Mouse (Mus musculus): Measurements from ENCODE around the gene Nrde2. TPM values are rescaled to one million over a fixed set of nuclear protein-coding genes. Genes with fewer than 3 reads are reported as not detected.

Nrde2 gene
- 10 to 100 TPM in 1 of 2 experiments, 1 to 10 TPM in 1; 10.0 to 12.7 TPM for total RNA-seq (2021)

DNA sequence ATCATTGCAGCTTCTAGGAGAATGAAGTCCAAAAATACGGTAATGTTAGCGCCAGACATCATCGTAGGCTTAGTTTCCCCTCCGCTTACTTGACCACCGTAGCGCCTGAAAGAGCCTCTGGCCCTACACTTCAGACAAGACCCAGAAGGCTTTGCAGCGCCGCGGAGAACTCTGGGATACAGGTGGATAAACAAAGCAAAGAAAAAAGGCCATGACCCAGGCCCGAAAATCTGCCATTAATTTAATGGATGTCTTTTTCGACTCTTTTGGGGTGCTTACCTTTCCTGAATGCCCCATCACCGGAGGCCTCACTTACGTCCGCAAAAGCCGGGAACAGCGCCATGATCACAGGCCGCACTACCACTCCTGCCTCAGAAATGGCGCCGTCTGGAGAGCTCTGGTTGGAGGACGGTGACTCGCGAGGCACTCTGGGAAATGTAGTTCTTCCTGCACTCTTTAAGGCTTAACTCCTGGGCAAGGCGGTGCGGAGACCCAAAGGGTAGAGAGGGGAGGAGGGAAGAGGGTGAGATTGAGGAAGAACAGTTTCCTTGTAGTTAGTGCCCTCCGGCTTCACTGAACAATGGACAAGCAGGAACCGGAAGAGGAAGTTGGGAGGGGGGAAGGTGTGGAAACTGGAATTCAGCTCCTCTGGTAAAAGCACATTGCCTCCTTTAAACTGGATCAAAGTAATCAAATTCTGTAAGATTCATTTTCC is at the start of gene Nrde2:
TSS of gene Nrde2 (minus strand) at position 393 of the 715 bp plus-strand sequence.
- intact Hi-C loops (cut with DNase I) = loop anchor here (2.0 kb wide), 1 partner anchor 27 kb away; no protein-coding TSS in a partner anchor
- peak; percentile 83 for DNase-seq (ENCODE audit: low spot score)

DNA sequence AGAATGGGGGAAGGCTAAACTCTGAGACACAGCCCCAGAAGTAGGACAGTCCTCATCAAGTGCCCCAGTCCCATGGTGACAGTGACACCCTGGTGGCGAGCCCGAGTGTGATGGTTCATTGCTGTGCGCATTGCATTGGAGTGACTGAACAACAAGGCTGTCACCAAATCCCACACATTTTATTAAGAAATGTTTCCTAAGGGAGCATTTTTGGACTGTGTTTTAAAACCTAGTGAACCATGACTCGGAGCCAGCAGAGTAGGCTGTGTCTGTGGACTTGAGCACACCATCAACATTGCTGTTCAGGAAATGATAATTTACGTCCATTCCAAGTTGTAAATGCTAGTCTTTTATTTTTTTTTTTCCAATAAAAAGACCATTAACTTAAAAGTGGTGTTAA is 47.5 kb upstream of the Nrde2 start:
- DNase-seq (ENCODE audit: low spot score) = no peak
- intact Hi-C loops (cut with DNase I) = no loop called here

DNA sequence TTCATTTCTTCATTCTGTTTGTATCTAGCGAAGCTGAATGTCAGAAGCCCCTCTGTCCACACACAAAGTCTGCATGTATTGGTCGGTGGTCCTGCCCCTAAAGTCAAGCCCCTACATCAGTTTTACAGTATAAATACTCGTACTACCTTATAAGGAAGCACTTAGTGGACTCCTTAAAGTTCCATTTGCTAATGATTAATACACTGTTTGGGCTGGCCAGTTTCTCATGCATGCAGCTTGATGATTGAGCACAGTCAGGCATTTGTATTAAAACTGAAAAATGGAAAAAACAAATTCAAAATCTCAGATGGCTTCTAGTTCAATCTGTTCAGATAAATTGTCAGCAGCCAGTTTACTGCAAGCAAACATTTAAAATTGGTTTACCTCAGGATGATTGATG is 47.1 kb upstream of the Nrde2 start:
- intact Hi-C loops (cut with DNase I) = no loop called here
- DNase-seq (ENCODE audit: low spot score) = no peak

DNA sequence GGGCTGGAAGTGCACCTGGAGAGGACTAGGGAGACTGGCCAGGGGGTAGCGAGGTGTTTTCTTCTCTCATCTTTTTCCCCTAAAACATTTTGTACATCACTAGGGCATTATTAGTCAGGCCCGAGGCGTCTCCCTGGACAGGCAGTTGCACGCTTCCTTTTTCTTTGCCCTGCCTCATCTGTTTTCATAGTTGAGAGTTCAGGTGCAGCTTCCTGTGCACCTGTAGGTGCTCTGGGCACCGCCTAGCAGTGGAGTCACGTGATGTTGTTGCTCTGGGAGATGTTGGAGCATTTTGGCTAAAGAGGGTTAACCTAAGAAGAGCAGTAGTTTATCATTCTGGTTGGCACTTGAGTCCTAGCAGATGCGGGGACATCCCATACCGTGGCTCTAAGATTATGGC is 45.7 kb upstream of the Nrde2 start:
- DNase-seq (ENCODE audit: low spot score) = no peak
- intact Hi-C loops (cut with DNase I) = loop anchor here (2.0 kb wide), 1 partner anchor 20 kb away; no protein-coding TSS in a partner anchor

DNA sequence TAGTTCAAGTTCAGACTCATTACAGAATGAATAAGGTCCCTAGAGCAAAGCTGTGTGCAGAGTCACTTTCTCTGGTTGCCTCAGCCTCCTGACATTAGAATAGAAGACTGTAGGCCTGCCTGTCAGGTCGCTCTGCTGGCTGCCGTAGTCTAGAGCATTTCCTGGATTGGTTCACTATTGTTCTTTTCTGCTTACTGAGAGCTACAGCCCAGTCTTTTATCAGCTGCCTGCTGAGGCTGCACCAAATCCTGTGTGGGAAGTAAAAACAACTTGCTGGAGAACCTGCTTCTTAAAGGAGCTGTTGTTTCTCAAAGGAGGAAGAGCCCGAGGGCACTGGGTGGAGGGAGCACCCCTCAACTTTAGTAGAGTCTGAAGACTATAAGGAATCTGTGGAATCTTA is 44.3 kb upstream of the Nrde2 start:
- intact Hi-C loops (cut with DNase I) = loop anchor here (2.0 to 5.0 kb wide), 6 partner anchors 21 to 319 kb away; partner anchors contain the start of gene Ttc7b
- DNase-seq (ENCODE audit: low spot score) = no peak

DNA sequence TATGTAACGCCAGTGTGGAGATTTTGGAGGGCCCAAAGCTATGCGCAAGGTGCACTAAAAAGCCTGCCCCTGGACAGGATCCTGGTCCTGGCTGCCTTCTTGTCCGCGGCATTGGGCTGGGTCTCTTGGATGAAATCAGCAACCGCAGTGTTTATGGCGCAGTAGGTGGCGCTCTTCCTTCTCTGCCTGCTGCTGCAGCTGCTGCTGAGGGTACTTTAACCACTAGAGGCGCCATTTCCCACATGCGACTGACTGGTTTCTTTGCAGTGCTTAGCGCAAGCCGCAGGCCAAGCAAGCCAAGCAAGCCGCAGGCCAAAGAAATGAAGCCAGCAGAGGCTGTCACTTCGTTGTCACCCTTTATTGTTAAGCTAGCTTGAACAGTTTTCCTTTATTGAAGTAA is 42.4 kb upstream of the Nrde2 start:
- intact Hi-C loops (cut with DNase I) = loop anchor here (2.0 to 5.0 kb wide), 6 partner anchors 75 to 320 kb away; partner anchors contain the start of gene Ttc7b

DNA sequence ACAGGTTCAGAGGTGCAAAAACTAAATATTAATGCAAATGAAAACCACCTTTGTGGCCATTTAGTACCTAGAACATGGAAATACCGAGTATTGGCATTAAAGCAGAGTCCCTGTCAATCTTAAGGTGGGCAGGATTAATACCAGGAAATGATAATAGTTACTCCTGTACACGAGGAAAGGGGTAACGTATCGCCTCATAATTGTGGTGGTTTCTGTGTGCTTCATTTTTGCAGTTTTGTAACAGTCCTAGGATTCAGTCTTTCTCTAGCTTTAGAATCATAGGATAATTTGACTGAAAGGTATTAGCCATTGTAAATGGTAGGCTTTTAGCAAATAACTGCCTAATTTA is 41.9 kb upstream of the Nrde2 start:
- no peak for DNase-seq (ENCODE audit: low spot score)
- intact Hi-C loops (cut with DNase I) = loop anchor here (2.0 to 5.0 kb wide), 5 partner anchors 76 to 321 kb away; partner anchors contain the start of gene Ttc7b

More for the DNA sequence above, 42.4 kb upstream of the Nrde2 start:
- DNase-seq (ENCODE audit: low spot score) = peak; percentile 84

DNA sequence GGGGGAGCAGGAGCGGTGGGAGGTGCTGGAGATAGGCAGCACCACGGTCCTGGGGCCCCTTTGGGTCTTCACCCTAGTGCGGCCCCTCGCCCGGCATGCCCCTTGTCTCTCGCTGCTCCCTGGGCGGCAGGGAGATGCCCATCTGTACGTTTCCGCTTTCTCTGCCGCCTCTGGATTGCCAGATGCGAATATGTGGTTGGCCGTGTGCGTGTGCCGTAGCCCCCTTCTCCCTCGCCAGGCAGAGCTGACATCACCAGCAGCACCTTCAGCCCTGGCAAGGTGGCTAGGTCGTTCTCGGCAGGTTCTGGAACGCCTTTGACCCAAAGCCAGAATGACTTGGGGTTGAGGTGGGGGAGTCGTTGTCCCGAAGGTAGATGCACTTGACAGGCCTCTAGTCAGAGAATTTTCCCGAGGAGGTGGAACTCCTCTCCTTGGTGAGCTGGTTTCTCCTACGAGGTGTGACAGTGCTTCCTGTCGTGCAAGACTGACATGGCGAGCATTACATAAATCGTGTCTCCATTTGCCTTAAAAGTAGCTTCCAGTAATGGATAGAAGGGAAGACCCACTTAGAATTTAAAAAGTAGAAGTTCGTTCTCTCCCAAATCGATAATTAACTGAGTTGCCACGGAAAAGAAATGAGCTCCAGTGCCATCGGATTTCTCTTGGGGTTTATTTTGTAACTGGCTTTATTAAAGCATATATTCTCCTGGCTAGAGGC is 41.4 kb upstream of the Nrde2 start:
- intact Hi-C loops (cut with DNase I) = loop anchor here (2.0 to 5.0 kb wide), 5 partner anchors 76 to 321 kb away; partner anchors contain the start of gene Ttc7b
- no peak for DNase-seq (ENCODE audit: low spot score)

DNA sequence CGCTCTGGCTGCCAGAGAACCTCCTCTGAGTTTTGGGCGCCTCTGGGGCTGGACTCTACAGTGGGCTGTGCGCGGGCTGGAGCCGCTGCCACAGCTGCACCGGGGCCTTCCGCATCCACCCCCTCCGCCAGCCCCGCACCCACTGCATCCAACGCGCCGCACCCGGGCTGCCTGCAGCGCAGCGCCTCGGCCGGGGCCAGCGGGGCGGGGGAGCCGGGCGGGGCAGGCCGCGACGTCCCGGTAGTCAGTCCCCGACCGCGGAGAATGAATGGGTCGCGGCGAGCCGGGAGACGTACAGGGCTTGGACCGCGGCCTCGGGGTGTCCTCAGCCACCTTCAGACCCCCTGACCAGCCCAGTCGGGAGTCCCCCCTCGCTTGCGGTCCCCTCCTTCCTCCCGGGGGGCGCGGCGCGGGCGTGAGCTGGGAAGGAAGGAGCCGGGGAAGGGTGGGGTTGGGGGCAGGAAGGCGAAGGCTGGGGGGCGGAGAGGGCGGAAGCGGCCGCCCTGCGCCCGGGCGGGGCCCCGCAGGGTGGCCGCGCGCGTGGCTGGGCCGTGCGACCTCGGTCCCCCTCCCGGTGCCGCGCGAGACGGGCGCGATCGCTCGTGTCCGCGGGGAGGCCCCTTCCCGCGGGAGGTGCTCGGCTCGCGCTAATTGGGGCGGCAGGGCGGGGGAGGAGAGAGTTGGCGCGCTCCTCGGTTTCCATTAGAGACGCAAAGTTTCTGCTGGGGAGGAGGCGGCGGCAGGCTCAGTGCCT is 40.6 kb upstream of the Nrde2 start:
- intact Hi-C loops (cut with DNase I) = loop anchor here (1.0 to 10.0 kb wide), 7 partner anchors 12 to 525 kb away; partner anchors contain the start of genes Rps6ka5 and Ttc7b
- peak; percentile 67 for DNase-seq (ENCODE audit: low spot score)

DNA sequence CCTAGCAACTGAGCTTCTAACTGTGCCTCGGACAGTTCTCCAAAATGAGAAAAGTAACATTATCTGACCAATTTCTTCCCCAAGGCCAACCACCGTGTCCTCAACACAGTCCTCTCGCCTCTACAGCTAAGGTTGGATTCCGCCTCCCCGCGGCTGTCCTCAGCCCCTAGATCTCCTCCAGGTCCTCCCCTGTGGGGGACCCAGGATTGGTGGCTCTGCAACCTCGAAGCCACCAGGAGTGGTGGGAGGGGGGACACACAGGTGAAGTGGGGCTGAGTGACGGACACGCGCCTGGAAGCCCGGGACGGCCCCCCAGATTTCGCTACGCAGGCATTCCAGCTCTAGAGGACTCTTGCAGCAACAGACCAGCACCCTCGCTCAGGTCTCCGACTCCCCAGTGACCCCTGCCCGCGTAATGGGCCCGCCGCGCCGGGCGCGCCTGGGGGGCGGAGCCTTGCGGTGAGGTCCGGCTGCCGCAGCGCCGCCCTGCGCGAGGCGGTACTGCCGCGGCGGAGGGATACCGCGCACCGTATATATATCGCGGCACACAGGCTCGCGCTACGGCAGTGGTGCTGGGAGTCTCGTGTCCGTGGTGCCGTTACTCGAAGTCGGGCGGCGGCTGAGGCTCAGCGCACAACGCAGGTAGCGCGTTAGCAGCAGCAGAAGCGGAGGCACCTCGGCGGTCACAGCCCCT is 39.7 kb upstream of the Nrde2 start, which contains the start of gene Calm1:
TSS of gene Calm1 (plus strand) at position 469 of the 694 bp plus-strand sequence.
- DNase-seq (ENCODE audit: low spot score) = peak; percentile 89

DNA sequence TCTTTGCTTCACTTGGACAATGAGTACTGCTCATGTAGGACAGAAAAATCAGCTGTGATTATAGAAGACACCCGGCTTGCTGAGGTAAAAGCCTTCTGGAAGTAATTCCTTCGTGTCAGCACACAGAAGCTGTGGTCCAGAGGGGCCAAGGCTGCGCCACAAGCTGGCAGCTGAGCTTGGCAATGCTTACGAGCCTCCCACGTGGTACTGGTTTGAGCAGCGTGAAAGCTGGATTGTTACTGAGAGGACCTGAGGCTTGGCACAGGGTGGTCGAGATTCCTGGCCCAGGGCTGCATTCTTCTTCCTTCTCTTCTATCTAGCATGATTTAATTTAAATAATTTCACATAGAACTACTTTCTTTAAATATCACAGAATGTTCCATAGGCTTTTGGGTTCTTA is 37.3 kb upstream of the Nrde2 start:
- DNase-seq (ENCODE audit: low spot score) = no peak
- intact Hi-C loops (cut with DNase I) = loop anchor here (10.0 kb wide), 1 partner anchor 528 kb away; the partner anchor contains the start of gene Rps6ka5

More for the DNA sequence above, 39.7 kb upstream of the Nrde2 start, which contains the start of gene Calm1:
- intact Hi-C loops (cut with DNase I) = loop anchor here (1.0 to 10.0 kb wide), 2 partner anchors 11 to 526 kb away; partner anchors contain the start of gene Rps6ka5

DNA sequence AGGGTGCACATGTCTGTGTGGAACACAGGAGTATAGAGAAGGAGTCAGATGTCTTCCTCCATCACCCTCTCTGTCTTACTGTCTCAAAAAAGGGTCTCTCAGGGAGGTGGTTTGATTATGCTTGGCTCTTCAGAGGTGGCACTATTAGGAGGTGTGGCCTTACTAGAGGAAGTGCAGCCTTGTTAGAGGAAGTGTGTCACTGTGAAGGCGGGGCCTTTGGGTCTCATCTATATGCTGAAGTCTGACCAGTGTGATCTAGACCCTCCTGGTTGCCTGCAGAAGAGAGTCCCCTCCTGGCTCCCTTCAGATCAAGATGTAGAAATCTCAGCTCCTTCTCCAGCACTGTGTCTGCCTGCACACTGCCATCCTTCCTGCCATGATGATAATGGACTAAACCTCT is 34.7 kb upstream of the Nrde2 start:
- intact Hi-C loops (cut with DNase I) = loop anchor here (10.0 kb wide), 1 partner anchor 531 kb away; the partner anchor contains the start of gene Rps6ka5
- DNase-seq (ENCODE audit: low spot score) = no peak

DNA sequence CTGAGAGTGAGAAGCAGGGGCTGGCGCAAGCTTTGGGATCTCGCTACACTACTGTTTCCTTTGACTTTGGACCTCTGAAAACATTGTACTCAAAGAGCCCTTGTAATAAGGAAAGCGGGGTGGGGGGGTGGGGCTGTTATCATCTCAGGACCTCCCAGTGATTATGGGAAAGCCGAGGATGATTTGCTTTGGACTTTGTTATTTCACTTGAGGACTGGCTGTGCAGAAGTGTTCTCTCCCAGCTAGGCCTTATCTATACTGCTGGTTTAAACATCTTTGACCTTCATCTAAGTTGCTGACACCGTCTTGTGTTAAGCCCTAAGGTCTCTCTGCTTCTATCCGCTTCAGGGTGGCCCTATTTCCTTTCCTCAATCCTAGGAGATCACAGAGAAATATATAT is 31.3 kb upstream of the Nrde2 start:
- intact Hi-C loops (cut with DNase I) = loop anchor here (10.0 kb wide), 1 partner anchor 534 kb away; the partner anchor contains the start of gene Rps6ka5
- DNase-seq (ENCODE audit: low spot score) = no peak

DNA sequence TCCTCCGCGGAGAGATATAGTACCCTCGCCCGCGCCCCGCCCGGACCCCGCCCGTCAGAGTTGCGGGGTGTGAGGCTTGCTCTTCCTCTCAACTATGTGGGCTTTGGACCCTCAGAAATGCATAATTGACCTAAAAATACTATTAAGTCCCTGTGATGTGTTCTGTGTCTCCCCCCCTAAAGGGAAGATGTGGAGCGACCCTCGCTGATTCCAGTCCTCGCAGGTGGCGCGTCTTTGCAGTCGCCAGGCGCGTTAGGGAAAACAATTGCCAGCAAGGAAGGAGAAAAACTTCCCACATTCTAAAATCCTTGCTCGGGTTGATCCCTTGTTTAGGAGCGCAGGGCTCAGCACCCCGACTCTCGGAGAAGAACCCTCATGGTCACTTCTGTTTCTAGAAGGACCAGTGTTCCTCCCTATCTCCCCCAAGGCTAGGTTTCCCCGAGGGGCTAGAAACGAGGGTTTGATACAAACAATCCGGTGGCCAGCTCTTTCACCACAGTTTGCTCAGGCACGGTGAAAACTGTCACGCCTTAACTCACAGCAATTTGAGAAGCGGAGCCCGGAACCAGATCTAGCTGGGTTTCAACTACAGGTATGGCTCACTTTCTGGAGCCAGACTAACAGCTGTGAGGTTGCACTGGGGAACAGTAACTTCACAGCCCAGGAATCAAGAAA is 28.4 kb upstream of the Nrde2 start:
- intact Hi-C loops (cut with DNase I) = loop anchor here (1.0 to 5.0 kb wide), 3 partner anchors 11 to 334 kb away; partner anchors contain the start of genes Calm1, Nrde2 and Ttc7b
- DNase-seq (ENCODE audit: low spot score) = no peak

DNA sequence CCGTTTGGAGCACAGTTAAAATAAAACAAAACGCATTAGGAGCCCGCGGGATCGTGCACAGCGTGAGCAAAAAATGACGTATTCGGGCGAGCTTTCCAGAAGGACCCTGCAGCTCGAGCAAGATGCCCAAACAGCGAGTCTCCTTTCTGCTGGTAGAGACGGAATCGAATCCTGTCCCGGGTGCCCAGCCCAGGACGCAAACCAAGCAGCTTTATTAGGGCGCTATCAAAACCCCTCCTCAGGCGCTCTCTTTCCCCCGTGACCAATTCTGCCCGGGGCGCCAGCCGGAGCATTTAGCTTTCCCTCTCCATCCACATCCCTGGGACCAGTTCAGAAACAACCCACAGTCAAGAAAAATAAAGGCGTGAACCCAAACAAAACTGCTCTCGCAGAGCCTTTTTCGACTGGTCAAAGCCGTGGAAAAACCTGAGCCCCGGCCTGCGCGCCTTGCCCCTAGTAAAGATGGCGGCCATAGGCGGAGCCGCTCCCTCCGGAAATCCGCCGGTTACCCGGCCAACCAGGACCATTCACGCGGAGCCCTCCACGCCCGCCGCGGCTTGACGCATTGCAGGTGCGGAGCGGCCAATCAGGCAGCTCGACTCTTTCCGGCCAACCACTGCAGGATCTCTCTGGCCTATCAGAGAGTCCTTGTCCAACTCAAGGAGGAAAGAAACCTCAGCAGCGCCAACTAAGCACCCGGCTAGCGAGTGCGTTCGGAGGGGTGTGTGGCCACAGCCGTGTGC is 27.7 kb upstream of the Nrde2 start:
- intact Hi-C loops (cut with DNase I) = loop anchor here (2.0 to 5.0 kb wide), 2 partner anchors 28 to 335 kb away; partner anchors contain the start of genes Nrde2 and Ttc7b
- peak; percentile 99 for DNase-seq (ENCODE audit: low spot score)

DNA sequence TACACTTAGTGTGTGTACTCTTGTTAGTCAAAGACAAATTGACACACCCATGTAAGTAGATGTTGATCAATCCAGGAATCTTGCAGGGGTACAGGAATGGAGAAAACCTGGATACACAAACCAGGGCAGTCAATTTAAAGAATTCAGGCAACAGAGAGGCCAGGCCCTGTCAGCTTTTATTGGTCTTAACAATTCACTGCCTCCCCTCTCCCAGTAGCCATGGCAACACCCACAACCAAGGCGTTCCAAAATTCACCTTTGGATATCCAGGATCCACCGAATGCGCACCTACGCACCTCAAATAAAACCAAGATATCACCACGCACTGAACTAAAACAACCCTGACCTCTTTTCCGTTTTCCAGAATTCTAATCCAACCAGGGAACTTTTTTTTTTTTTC is 26.9 kb upstream of the Nrde2 start:
- DNase-seq (ENCODE audit: low spot score) = no peak

DNA sequence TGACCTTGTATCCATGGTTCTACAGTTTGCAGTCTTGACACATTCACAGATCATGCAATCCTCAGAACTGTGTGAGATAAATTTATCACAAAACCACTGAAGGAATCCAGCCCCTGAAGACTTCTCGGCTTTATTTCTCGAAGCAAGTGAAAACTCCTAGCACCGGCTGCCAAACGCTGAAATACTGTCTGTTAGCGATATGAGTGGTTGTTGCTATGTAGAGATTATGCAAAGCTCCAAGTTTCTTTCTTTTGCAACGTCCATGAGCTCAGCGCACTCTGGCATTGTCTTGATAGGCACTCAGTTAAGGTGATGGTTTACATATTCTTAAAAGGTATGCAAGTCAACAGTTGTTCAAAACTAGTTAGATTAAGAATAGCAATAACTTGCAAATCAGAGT is 26.4 kb upstream of the Nrde2 start:
- intact Hi-C loops (cut with DNase I) = loop anchor here (2.0 to 5.0 kb wide), 2 partner anchors 27 to 336 kb away; partner anchors contain the start of genes Nrde2 and Ttc7b
- DNase-seq (ENCODE audit: low spot score) = no peak

More for the DNA sequence above, 26.9 kb upstream of the Nrde2 start:
- intact Hi-C loops (cut with DNase I) = loop anchor here (2.0 to 5.0 kb wide), 2 partner anchors 28 to 336 kb away; partner anchors contain the start of genes Nrde2 and Ttc7b

Measured in heart, postnatal 25 days (tissue).